In the genomic region with DNA sequence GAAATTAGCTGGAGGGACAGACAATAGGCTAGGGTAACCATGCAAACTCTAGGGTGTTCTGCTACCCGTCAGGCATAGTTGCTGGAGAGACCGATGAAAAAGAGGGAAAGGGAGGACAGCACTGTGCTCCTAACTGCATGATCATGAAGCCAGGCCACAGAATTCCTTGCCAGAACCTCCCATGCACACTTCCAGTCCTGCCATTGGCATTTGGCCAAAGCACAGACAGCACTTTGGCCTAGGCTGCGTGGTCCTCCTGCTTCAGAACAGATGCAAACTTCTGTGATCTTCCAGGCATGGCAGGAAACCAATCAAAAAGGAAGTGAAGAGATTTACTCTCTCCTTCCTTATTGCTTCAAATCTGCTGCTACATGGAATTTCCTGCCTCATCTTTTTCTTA, we compare ENCODE assay signal across 12 mouse cellular contexts. TPM values are rescaled to one million over a fixed set of nuclear protein-coding genes. Genes with fewer than 3 reads are reported as not detected.
DNase-seq lines count a peak whose midpoint lies in the region; ATAC-seq and TF ChIP-seq lines count a peak whose summit lies in the region.
"Had no signal": no experiment of that assay in that cellular context is flagged by ENCODE, and none has a peak within 500 bp of the region (broad histone marks: within the 10 kb centered on the region; RNA-seq: fewer than 3 reads in every experiment).

No protein-coding gene starts in this region.

- no peak overlapping the region for H3K4me3 ChIP-seq in kidney, postnatal 0 days (replicated peaks; ENCODE audit: low read depth, low read length)
- H3K4me3 ChIP-seq: hindbrain, embryonic 10.5 days had no signal

- DNase-seq in left cerebral cortex, postnatal 4 days: peak; percentile 59
- no peak for DNase-seq in left cerebral cortex, postnatal 25 days (ENCODE audit: low spot score in 2 of 2)
- peak; percentile 1 for DNase-seq in NIH3T3 (ENCODE audit: low read depth)
- DNase-seq in heart, adult 18-20 months: peak; percentile 9 to 11
- DNase-seq in kidney, postnatal 0 days (ENCODE audit: low spot score): peak; percentile 32
- DNase-seq in embryo, embryonic 11 days: no peak
- no peak for DNase-seq in embryo, embryonic 10.5 days (ENCODE audit: low spot score)
- DNase-seq: thymus, adult 2 months had no signal

- H3K9me3 ChIP-seq in kidney, postnatal 0 days (replicated peaks; ENCODE audit: low read length): no peaks in the 10 kb centered on the region
- H3K9me3 ChIP-seq: hindbrain, embryonic 10.5 days had no signal

- 33% methylated on average over 3 of the region's 3 CpGs for WGBS in kidney, postnatal 0 days

- H3K27ac ChIP-seq in kidney, postnatal 0 days: no peak overlapping the region
- H3K27ac ChIP-seq: hindbrain, embryonic 10.5 days had no signal

- H3K4me2 ChIP-seq in kidney, postnatal 0 days (ENCODE audit: low read length): no peak overlapping the region

- H3K9ac ChIP-seq in kidney, postnatal 0 days (ENCODE audit: low read depth, low read length): no peak overlapping the region

- no peaks in the 10 kb centered on the region for H3K4me1 ChIP-seq in kidney, postnatal 0 days (replicated peaks; ENCODE audit: insufficient read depth, low read length)
- H3K4me1 ChIP-seq: hindbrain, embryonic 10.5 days had no signal

- H3K36me3 ChIP-seq in kidney, postnatal 0 days (ENCODE audit: insufficient read depth, low read length): no peaks in the 10 kb centered on the region
- H3K36me3 ChIP-seq: hindbrain, embryonic 10.5 days had no signal

- intact Hi-C loops in left cerebral cortex, postnatal 4 days (cut with DNase I): no loop called here
- intact Hi-C loops in left cerebral cortex, postnatal 25 days (cut with DNase I): no loop called here

- no peak for TF ChIP-seq CTCF in kidney, postnatal 0 days (IDR thresholded peaks at IDR 0.05; ENCODE audit: low read depth)

- no peak for ATAC-seq in kidney, postnatal 0 days (replicated peaks; ENCODE audit: low FRiP score, low read depth)
- ATAC-seq: forebrain, embryonic 16.5 days had no signal

- no peaks in the 10 kb centered on the region for H3K27me3 ChIP-seq in kidney, postnatal 0 days (ENCODE audit: insufficient read depth, low read length)

RNA-seq across cellular contexts. Expression of gene Olfr149, which starts 2.0 kb away (rescaled TPM):
- not detected for total RNA-seq in left cerebral cortex, postnatal 4 days (2021)
- not detected for total RNA-seq in left cerebral cortex, postnatal 25 days (2021)
- total RNA-seq in heart, adult 18-20 months (2021): not detected
- not detected in 2 replicates for polyA plus RNA-seq in kidney, postnatal 0 days (2015; fragmentation: Nextera tagmentation; extraction: Ambion mirVana)
- total RNA-seq: layer of hippocampus, postnatal 10 days had no signal
- polyA plus RNA-seq: forebrain, embryonic 16.5 days; hindbrain, embryonic 10.5 days; liver, embryonic 16.5 days; thymus, adult 2 months had no signal

RNA-seq across cellular contexts. Expression of gene Olfr965, which starts 2.2 kb away (rescaled TPM):
- total RNA-seq in left cerebral cortex, postnatal 4 days (2021): not detected
- not detected for total RNA-seq in left cerebral cortex, postnatal 25 days (2021)
- not detected for total RNA-seq in heart, adult 18-20 months (2021)
- not detected in 2 replicates for polyA plus RNA-seq in kidney, postnatal 0 days (2015; fragmentation: Nextera tagmentation; extraction: Ambion mirVana)
- total RNA-seq: layer of hippocampus, postnatal 10 days had no signal
- polyA plus RNA-seq: forebrain, embryonic 16.5 days; hindbrain, embryonic 10.5 days; liver, embryonic 16.5 days; thymus, adult 2 months had no signal

RNA-seq across cellular contexts. Expression of gene Olfr150, which starts 21.8 kb away (rescaled TPM):
- total RNA-seq in left cerebral cortex, postnatal 4 days (2021): not detected
- not detected for total RNA-seq in left cerebral cortex, postnatal 25 days (2021)
- not detected for total RNA-seq in heart, adult 18-20 months (2021)
- not detected in 2 replicates for polyA plus RNA-seq in kidney, postnatal 0 days (2015; fragmentation: Nextera tagmentation; extraction: Ambion mirVana)
- total RNA-seq: layer of hippocampus, postnatal 10 days had no signal
- polyA plus RNA-seq: forebrain, embryonic 16.5 days; hindbrain, embryonic 10.5 days; liver, embryonic 16.5 days; thymus, adult 2 months had no signal

RNA-seq across cellular contexts. Expression of gene Olfr967, which starts 37.1 kb away (rescaled TPM):
- total RNA-seq in left cerebral cortex, postnatal 4 days (2021): not detected
- total RNA-seq in left cerebral cortex, postnatal 25 days (2021): not detected
- total RNA-seq in heart, adult 18-20 months (2021): not detected
- polyA plus RNA-seq in kidney, postnatal 0 days (2015; fragmentation: Nextera tagmentation; extraction: Ambion mirVana): not detected in 2 replicates
- total RNA-seq: layer of hippocampus, postnatal 10 days had no signal
- polyA plus RNA-seq: forebrain, embryonic 16.5 days; hindbrain, embryonic 10.5 days; liver, embryonic 16.5 days; thymus, adult 2 months had no signal

RNA-seq across cellular contexts. Expression of gene Olfr963, which starts 42.0 kb away (rescaled TPM):
- total RNA-seq in left cerebral cortex, postnatal 4 days (2021): not detected
- total RNA-seq in left cerebral cortex, postnatal 25 days (2021): not detected
- not detected for total RNA-seq in heart, adult 18-20 months (2021)
- polyA plus RNA-seq in kidney, postnatal 0 days (2015; fragmentation: Nextera tagmentation; extraction: Ambion mirVana): not detected in 2 replicates
- total RNA-seq: layer of hippocampus, postnatal 10 days had no signal
- polyA plus RNA-seq: forebrain, embryonic 16.5 days; hindbrain, embryonic 10.5 days; liver, embryonic 16.5 days; thymus, adult 2 months had no signal

Comparison
In these comparisons a context has a peak if more than half of its experiments do, and no peak if none do; other contexts are left out.
1. DNase-seq: peak in left cerebral cortex, postnatal 4 days (single experiment), NIH3T3 (single experiment), heart, adult 18-20 months (2 of 2) and kidney, postnatal 0 days (single experiment); none in left cerebral cortex, postnatal 25 days (0 of 2), embryo, embryonic 11 days (single experiment) and embryo, embryonic 10.5 days (single experiment).